Comparison of ENCODE assay signal across 8 mouse cellular contexts in the genomic region with DNA sequence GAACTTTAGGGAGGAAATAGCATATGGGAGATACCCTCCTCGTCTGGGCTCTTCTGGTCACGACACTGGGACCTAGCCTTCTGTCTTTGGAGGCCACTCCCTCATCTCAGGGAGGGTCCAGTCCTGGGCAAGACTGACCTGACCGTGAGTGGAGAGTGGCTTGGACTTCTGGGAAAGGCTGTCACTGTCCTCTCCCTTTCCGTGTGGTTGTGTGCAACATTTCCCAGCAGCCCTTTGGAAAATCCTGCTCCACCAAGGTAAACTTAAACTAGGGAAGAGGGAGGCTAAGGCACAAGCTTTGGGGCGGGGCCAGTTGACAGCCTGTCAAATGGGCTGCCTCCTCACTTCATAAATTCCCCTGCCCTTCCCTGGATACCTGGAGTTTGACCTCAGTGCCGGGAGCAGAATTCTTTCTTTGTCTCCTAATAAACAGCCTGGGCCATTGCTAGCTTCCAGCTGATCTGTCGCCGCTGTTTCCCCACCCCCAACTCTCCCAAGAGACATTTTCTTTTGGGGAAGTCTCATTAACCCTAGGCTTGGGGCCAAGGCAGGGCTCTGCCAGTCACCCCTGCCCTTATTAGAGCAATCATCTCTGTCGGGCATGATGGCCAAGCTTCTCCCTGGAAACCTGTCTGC. TPM values are rescaled to one million over a fixed set of nuclear protein-coding genes. Genes with fewer than 3 reads are reported as not detected.
DNase-seq lines count a peak whose midpoint lies in the region; ATAC-seq lines count a peak whose summit lies in the region.

No protein-coding gene starts in this region.

- 0 out of 2 replicates have a peak, but pooled peaks cover 1% of the 10 kb centered on the region for H3K4me1 ChIP-seq in hindbrain, embryonic 15.5 days (replicated peaks)
- H3K4me1 ChIP-seq in hindbrain, embryonic 14.5 days (replicated peaks; ENCODE audit: control insufficient read depth, insufficient read depth, low read length) = peaks cover 9% of the 10 kb centered on the region; the same call in 1 of the 2 replicates
- H3K4me1 ChIP-seq in embryonic facial prominence, embryonic 12.5 days = peaks cover 43% of the 10 kb centered on the region
- H3K4me1 ChIP-seq in midbrain, embryonic 14.5 days (ENCODE audit: control insufficient read depth, insufficient read depth, low read length) = peaks cover 4% of the 10 kb centered on the region

- H3K4me2 ChIP-seq in hindbrain, embryonic 15.5 days = 0 out of 2 replicates have a peak overlapping the region, but pooled peaks have one; percentile 4
- H3K4me2 ChIP-seq in hindbrain, embryonic 14.5 days (replicated peaks) = no peak overlapping the region
- H3K4me2 ChIP-seq in embryonic facial prominence, embryonic 12.5 days (replicated peaks) = no peak overlapping the region
- H3K4me2 ChIP-seq in midbrain, embryonic 14.5 days (ENCODE audit: low read length) = no peak overlapping the region

- no peak overlapping the region for H3K9ac ChIP-seq in hindbrain, embryonic 15.5 days
- no peak overlapping the region for H3K9ac ChIP-seq in hindbrain, embryonic 14.5 days
- no peak overlapping the region for H3K9ac ChIP-seq in embryonic facial prominence, embryonic 12.5 days
- H3K9ac ChIP-seq in midbrain, embryonic 14.5 days (replicated peaks; ENCODE audit: low read length) = no peak overlapping the region

- H3K27ac ChIP-seq in hindbrain, embryonic 15.5 days (replicated peaks) = no peak overlapping the region
- H3K27ac ChIP-seq in hindbrain, embryonic 14.5 days = no peak overlapping the region
- no peak overlapping the region for H3K27ac ChIP-seq in embryonic facial prominence, embryonic 12.5 days
- no peak overlapping the region for H3K27ac ChIP-seq in midbrain, embryonic 14.5 days (replicated peaks; ENCODE audit: low read depth, low read length)

- H3K9me3 ChIP-seq in hindbrain, embryonic 15.5 days = no peaks in the 10 kb centered on the region
- H3K9me3 ChIP-seq in hindbrain, embryonic 14.5 days (ENCODE audit: control insufficient read depth, low read length) = no peaks in the 10 kb centered on the region
- no peaks in the 10 kb centered on the region for H3K9me3 ChIP-seq in embryonic facial prominence, embryonic 12.5 days
- H3K9me3 ChIP-seq in midbrain, embryonic 14.5 days (ENCODE audit: control insufficient read depth, low read length) = no peaks in the 10 kb centered on the region

- peaks cover 22% of the 10 kb centered on the region for H3K27me3 ChIP-seq in hindbrain, embryonic 15.5 days
- H3K27me3 ChIP-seq in hindbrain, embryonic 14.5 days (ENCODE audit: control insufficient read depth, insufficient read depth, low read length) = peaks cover 37% of the 10 kb centered on the region
- H3K27me3 ChIP-seq in embryonic facial prominence, embryonic 12.5 days = no peaks in the 10 kb centered on the region
- H3K27me3 ChIP-seq in midbrain, embryonic 14.5 days (ENCODE audit: control insufficient read depth, insufficient read depth, low read length) = 0 out of 2 replicates have a peak, but pooled peaks cover 10% of the 10 kb centered on the region

- WGBS in hindbrain, embryonic 15.5 days = 17% methylated on average over 9 of the region's 9 CpGs
- 23% methylated on average over 9 of the region's 9 CpGs for whole genome bisulfite sequencing in hindbrain, embryonic 14.5 days
- 20% methylated on average over 9 of the region's 9 CpGs for WGBS in embryonic facial prominence, embryonic 12.5 days
- 39% methylated on average over 9 of the region's 9 CpGs for WGBS in midbrain, embryonic 14.5 days

- no peaks in the 10 kb centered on the region for H3K36me3 ChIP-seq in hindbrain, embryonic 15.5 days
- no peaks in the 10 kb centered on the region for H3K36me3 ChIP-seq in hindbrain, embryonic 14.5 days (replicated peaks; ENCODE audit: control insufficient read depth, insufficient read depth)
- no peaks in the 10 kb centered on the region for H3K36me3 ChIP-seq in embryonic facial prominence, embryonic 12.5 days
- H3K36me3 ChIP-seq in midbrain, embryonic 14.5 days (ENCODE audit: control insufficient read depth, insufficient read depth, low read length) = no peaks in the 10 kb centered on the region

- no peak overlapping the region for H3K4me3 ChIP-seq in hindbrain, embryonic 15.5 days
- no peak overlapping the region for H3K4me3 ChIP-seq in hindbrain, embryonic 14.5 days (replicated peaks; ENCODE audit: low read length)
- H3K4me3 ChIP-seq in embryonic facial prominence, embryonic 12.5 days = no peak overlapping the region
- no peak overlapping the region for H3K4me3 ChIP-seq in midbrain, embryonic 14.5 days (replicated peaks; ENCODE audit: low read depth, low read length)

- no peak for DNase-seq in hindbrain, embryonic 14.5 days (ENCODE audit: low spot score)
- peak; percentile 91 for DNase-seq in kidney, adult 9 months
- peak; percentile 51 for DNase-seq in midbrain, embryonic 14.5 days
- DNase-seq in urinary bladder, postnatal 4 days (ENCODE audit: low spot score in 2 of 2) = no peak
- DNase-seq in c-Kit-positive CD71-positive TER-119-positive erythroid progenitor cells, embryonic 14.5 days (ENCODE audit: low spot score) = no peak
- no peak for DNase-seq in right cerebral cortex, postnatal 4 days

- no peak for ATAC-seq in hindbrain, embryonic 15.5 days (ENCODE audit: low FRiP score, low read depth)
- ATAC-seq in hindbrain, embryonic 14.5 days (ENCODE audit: low FRiP score) = no peak; the same call in 1 of the 2 replicates
- peak; percentile 35; the same call in 1 of the 2 replicates for ATAC-seq in embryonic facial prominence, embryonic 12.5 days (ENCODE audit: insufficient number of reproducible peaks, insufficient read depth, low FRiP score, low TSS enrichment)
- no peak for ATAC-seq in midbrain, embryonic 14.5 days (ENCODE audit: low FRiP score, low TSS enrichment)

RNA-seq across cellular contexts. Expression of a gene that starts 51.0 kb away (rescaled TPM):
- 18.0 and 19.6 TPM in 2 replicates for polyA plus RNA-seq in hindbrain, embryonic 15.5 days (2015; fragmentation: Nextera tagmentation; extraction: Ambion mirVana)
- polyA plus RNA-seq in hindbrain, embryonic 14.5 days (2014; fragmentation: Nextera tagmentation; extraction: Ambion mirVana) = 18.2 and 20.2 TPM in 2 replicates
- polyA plus RNA-seq in embryonic facial prominence, embryonic 12.5 days (2016; fragmentation: Nextera tagmentation; extraction: Ambion mirVana) = 30.1 and 34.9 TPM in 2 replicates
- polyA plus RNA-seq in midbrain, embryonic 14.5 days (2014; fragmentation: Nextera tagmentation; extraction: Ambion mirVana) = 18.1 and 19.4 TPM in 2 replicates

RNA-seq across cellular contexts. Expression of a gene that starts 51.0 kb away (rescaled TPM):
- polyA plus RNA-seq in hindbrain, embryonic 15.5 days (2015; fragmentation: Nextera tagmentation; extraction: Ambion mirVana) = 53.1 and 58.1 TPM in 2 replicates
- 55.5 and 55.9 TPM in 2 replicates for polyA plus RNA-seq in hindbrain, embryonic 14.5 days (2014; fragmentation: Nextera tagmentation; extraction: Ambion mirVana)
- 58.5 and 59.1 TPM in 2 replicates for polyA plus RNA-seq in embryonic facial prominence, embryonic 12.5 days (2016; fragmentation: Nextera tagmentation; extraction: Ambion mirVana)
- 65.1 and 68.3 TPM in 2 replicates for polyA plus RNA-seq in midbrain, embryonic 14.5 days (2014; fragmentation: Nextera tagmentation; extraction: Ambion mirVana)

Comparison
In these comparisons a context has a peak if more than half of its experiments do, and no peak if none do; other contexts are left out.
1. DNase-seq: peak in kidney, adult 9 months (single experiment) and midbrain, embryonic 14.5 days (single experiment); none in hindbrain, embryonic 14.5 days (single experiment), urinary bladder, postnatal 4 days (0 of 2), c-Kit-positive CD71-positive TER-119-positive erythroid progenitor cells, embryonic 14.5 days (single experiment) and right cerebral cortex, postnatal 4 days (single experiment).